Mouse (Mus musculus) kidney, adult 2 months (tissue): ENCODE measurements around the gene Sdf2. TPM values are rescaled to one million over a fixed set of nuclear protein-coding genes. Genes with fewer than 3 reads are reported as not detected.

ENCODE experiments used
- DNase-seq: peaks from one replicate; pipeline ENCODE4 v3.0.0; 2021
- H3K27ac ChIP-seq: fragments of 200-500 bp; 2 replicates; pipeline ENCODE4 v1.5.1; 2012; ENCODE audit warnings: low read depth, low read length, control low read depth, inconsistent platforms; ENCODE audit not compliant: insufficient read depth
- H3K27me3 ChIP-seq: fragments of 200-500 bp; replicated peaks from 2 replicates; pipeline ENCODE4 v1.6.1; 2012; ENCODE audit warnings: mild to moderate bottlenecking, moderate library complexity, low read length, inconsistent platforms; ENCODE audit not compliant: control insufficient read depth, insufficient read depth
- H3K36me3 ChIP-seq: fragments of 200-500 bp; 2 replicates; pipeline ENCODE4 v1.6.1; 2012; ENCODE audit warnings: mild to moderate bottlenecking, moderate library complexity, low read length, inconsistent platforms; ENCODE audit not compliant: control insufficient read depth, insufficient read depth
- H3K4me1 ChIP-seq: fragments of 200-500 bp; 2 replicates; pipeline ENCODE4 v1.6.1; 2011; ENCODE audit warnings: low read length; ENCODE audit not compliant: control insufficient read depth, insufficient read depth
- H3K4me3 ChIP-seq: fragments of 200-500 bp; 2 replicates; pipeline ENCODE4 v1.5.1; 2011; ENCODE audit warnings: mild to moderate bottlenecking, low read depth, low read length, control low read depth; ENCODE audit not compliant: insufficient read depth
- CTCF ChIP-seq: fragments of 200-500 bp; conservative IDR thresholded peaks from 2 replicates; pipeline ENCODE4 v1.5.1; 2011; ENCODE audit warnings: low read depth, mild to moderate bottlenecking, control low read depth, low read length, moderate library complexity, mixed read lengths; ENCODE audit not compliant: insufficient read depth, insufficient read length
- POLR2A ChIP-seq: fragments of 200-500 bp; IDR thresholded peaks from one replicate; pipeline ENCODE4 v1.6.1; 2011; ENCODE audit warnings: low read depth, low read length, control low read depth
- WGBS: fragments of 180-500 bp; shearing (Covaris S2); methylation state at CpG from one replicate; pipeline ENCODE4 v1.1.7; 2018; 5-methylcytosine and 5-hydroxymethylcytosine counted together
- polyA plus RNA-seq: library from polyadenylated mRNA; depleted of rRNA; stranded (reverse); fragments of >200 nt; gene quantifications from 2 replicates; pipeline ENCODE4 v1.2.3, GENCODE M21; 2012

Gene Sdf2
- polyA plus RNA-seq, 1 experiment = 127 TPM

- WGBS = 19% methylated on average over 7 of the region's 7 CpGs
- Histone ChIP-seq H3K27ac (peak overlapping the region; percentile 99), H3K4me1 (peaks cover 9% of the 10 kb centered on the region), H3K36me3 (no peaks in the 10 kb centered on the region), H3K27me3 (no peaks in the 10 kb centered on the region), H3K4me3 (peak overlapping the region; percentile 83)
- no peak for TF ChIP-seq POLR2A
- TF ChIP-seq CTCF = no peak
- no peak for DNase-seq
Observed at GRCm38 (mm10) chr11:78246318-78247011, 919 bp downstream of the Sdf2 start.

- H3K27me3 ChIP-seq = no peaks in the 10 kb centered on the region
- no peak for TF ChIP-seq CTCF
- no peak for TF ChIP-seq POLR2A
- H3K4me1 ChIP-seq = peaks cover 9% of the 10 kb centered on the region
- no peak overlapping the region; the same call in 1 of the 2 replicates for H3K4me3 ChIP-seq
- H3K27ac ChIP-seq = no peak overlapping the region
- no peak for DNase-seq
- WGBS = 31% methylated on average over 3 of the region's 3 CpGs
- no peaks in the 10 kb centered on the region; the same call in 1 of the 2 replicates for H3K36me3 ChIP-seq
Observed at GRCm38 (mm10) chr11:78247012-78247348, 1.4 kb downstream of the Sdf2 start.

DNA sequence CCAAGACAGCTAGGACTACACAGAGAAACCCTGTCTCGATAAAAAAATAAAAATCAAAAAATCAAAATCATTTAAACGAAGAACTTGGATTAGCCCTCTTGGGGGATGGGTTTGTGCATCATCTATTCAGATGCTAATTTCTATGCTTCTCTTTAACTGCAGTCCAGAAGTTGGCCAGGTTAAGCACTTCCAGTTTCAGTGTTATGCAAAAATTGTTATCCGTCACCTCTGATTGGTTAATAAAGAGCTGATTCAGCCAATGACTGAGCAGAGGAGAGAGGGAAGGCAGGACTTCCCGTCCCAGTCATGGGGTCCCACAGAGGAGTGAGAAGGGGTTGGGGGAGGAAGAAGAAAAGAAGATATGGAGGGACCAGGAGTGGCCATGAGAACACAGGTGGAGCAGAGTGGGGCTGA is 2.2 kb downstream of the Sdf2 start:
- no peaks in the 10 kb centered on the region; the same call in 1 of the 2 replicates for H3K36me3 ChIP-seq
- H3K4me3 ChIP-seq = no peak overlapping the region
- DNase-seq = no peak
- H3K27me3 ChIP-seq = no peaks in the 10 kb centered on the region
- WGBS = 76% methylated on average over 4 of the region's 4 CpGs
- H3K4me1 ChIP-seq = peaks cover 9% of the 10 kb centered on the region
- H3K27ac ChIP-seq = no peak overlapping the region
- no peak for TF ChIP-seq CTCF
- no peak for TF ChIP-seq POLR2A

GRCm38 (mm10) chr11:78256618-78257017 is 11.1 kb downstream of the Sdf2 start:
- Histone ChIP-seq H3K4me1 (no peaks in the 10 kb centered on the region; the same call in 1 of the 2 replicates), H3K27ac (no peak overlapping the region), H3K27me3 (no peaks in the 10 kb centered on the region), H3K4me3 (no peak overlapping the region), H3K36me3 (peaks cover 2% of the 10 kb centered on the region)
- DNase-seq = peak; percentile 58
- WGBS = 100% methylated on average over 1 of the region's 1 CpGs
- TF ChIP-seq POLR2A (no peak), CTCF (no peak; the same call in 1 of the 2 replicates)

GRCm38 (mm10) chr11:78260489-78261258 is 15.1 kb downstream of the Sdf2 start:
- Histone ChIP-seq H3K4me1 (no peaks in the 10 kb centered on the region; the same call in 1 of the 2 replicates), H3K27ac (no peak overlapping the region), H3K36me3 (peaks cover 2% of the 10 kb centered on the region), H3K27me3 (no peaks in the 10 kb centered on the region), H3K4me3 (0 out of 2 replicates have a peak overlapping the region, but pooled peaks have one; percentile 50)
- 93% methylated on average over 2 of the region's 2 CpGs for WGBS
- TF ChIP-seq POLR2A (no peak), CTCF (no peak)
- no peak for DNase-seq

- WGBS = under 1% methylated on average over 108 of the region's 115 CpGs
- peak within 1 kb of the TSS; percentile 88 for H3K4me3 ChIP-seq
- H3K27ac ChIP-seq = peak within 1 kb of the TSS; percentile 52
- peaks cover 2% of the 10 kb centered on the region for H3K36me3 ChIP-seq
- TF ChIP-seq CTCF (no peak), POLR2A (peak; percentile 19)
- DNase-seq = peak; percentile 96
- H3K4me1 ChIP-seq = no peaks in the 10 kb centered on the region; the same call in 1 of the 2 replicates
- H3K27me3 ChIP-seq = no peaks in the 10 kb centered on the region
Observed at GRCm38 (mm10) chr11:78261380-78262352, 16.1 kb downstream of the Sdf2 start, which contains the start of gene 2610507B11Rik. 2610507B11Rik (plus strand) TSS chr11:78261752.
